Comparison of ENCODE assay signal across 26 mouse cellular contexts in the genomic region with DNA sequence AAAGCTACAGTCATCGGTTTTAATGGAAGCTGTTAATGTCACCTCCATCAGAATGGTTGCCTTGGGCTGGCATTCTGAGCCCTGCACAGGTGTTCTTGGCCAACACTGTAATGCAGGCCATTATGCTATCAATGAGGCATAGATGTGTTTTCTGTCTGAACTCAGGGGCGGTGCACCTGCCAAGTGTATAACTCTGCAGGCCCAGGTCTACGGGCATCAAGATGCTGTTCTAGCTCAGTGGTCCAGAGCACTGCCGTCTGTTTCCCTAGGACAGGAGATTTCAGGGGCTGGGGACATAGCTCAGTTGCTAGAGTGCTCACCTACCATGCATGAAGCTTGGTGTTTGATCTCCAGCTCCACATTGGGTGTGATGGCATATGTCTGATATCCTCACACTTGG.
"Had no signal": no experiment of that assay in that cellular context is flagged by ENCODE, and none has a peak within 500 bp of the region (broad histone marks: within the 10 kb centered on the region; RNA-seq: fewer than 3 reads in every experiment).

No protein-coding gene starts in this region.

- H3K27ac ChIP-seq: gastrocnemius, adult 2 months; heart, embryonic 10.5 days; hindbrain, embryonic 10.5 days; hindbrain, embryonic 12.5 days; hindbrain, embryonic 15.5 days; intestine, embryonic 15.5 days; kidney, postnatal 0 days; left cerebral cortex, adult 2 months; limb, embryonic 10.5 days; limb, embryonic 12.5 days; liver, embryonic 13.5 days; liver, embryonic 15.5 days had no signal

- DNase-seq: gastrocnemius, adult 2 months; gastrocnemius, postnatal 10 days; gastrocnemius, postnatal 25 days; heart, adult 18-20 months; heart, postnatal 10 days; heart, postnatal 4 days; kidney, adult 18-20 months; kidney, adult 8-10 months; kidney, postnatal 14 days; kidney, postnatal 4 days; liver; liver, embryonic 13.5 days had no signal

- ATAC-seq: inflammation-experienced regulatory T-cells, adult 6 months; intestine, embryonic 15.5 days; intestine, postnatal 0 days had no signal

- H3K4me3 ChIP-seq: gastrocnemius, adult 2 months; heart, embryonic 10.5 days; heart, embryonic 12.5 days; hindbrain, embryonic 10.5 days; hindbrain, embryonic 12.5 days; hindbrain, embryonic 15.5 days; intestine, embryonic 15.5 days; left cerebral cortex, adult 2 months; limb, embryonic 10.5 days; limb, embryonic 12.5 days; liver, embryonic 13.5 days; liver, embryonic 15.5 days had no signal

- H3K4me1 ChIP-seq: liver, embryonic 13.5 days; liver, embryonic 15.5 days had no signal

- H3K36me3 ChIP-seq: heart, embryonic 10.5 days; heart, embryonic 12.5 days; hindbrain, embryonic 10.5 days; hindbrain, embryonic 12.5 days; hindbrain, embryonic 15.5 days; intestine, embryonic 15.5 days; limb, embryonic 10.5 days; limb, embryonic 12.5 days; liver, embryonic 13.5 days; liver, embryonic 15.5 days had no signal

- H3K4me2 ChIP-seq: heart, embryonic 12.5 days; hindbrain, embryonic 12.5 days; hindbrain, embryonic 15.5 days; intestine, embryonic 15.5 days; limb, embryonic 12.5 days; liver, embryonic 11.5 days; liver, embryonic 13.5 days; liver, embryonic 15.5 days had no signal

- H3K27me3 ChIP-seq: heart, embryonic 12.5 days; hindbrain, embryonic 12.5 days; hindbrain, embryonic 15.5 days; intestine, embryonic 15.5 days; limb, embryonic 12.5 days; liver, embryonic 13.5 days; liver, embryonic 15.5 days had no signal

- H3K9ac ChIP-seq: heart, embryonic 12.5 days; hindbrain, embryonic 12.5 days; hindbrain, embryonic 15.5 days; intestine, embryonic 15.5 days; limb, embryonic 12.5 days; liver, embryonic 13.5 days; liver, embryonic 15.5 days had no signal

- H3K9me3 ChIP-seq: heart, embryonic 10.5 days; heart, embryonic 12.5 days; hindbrain, embryonic 10.5 days; hindbrain, embryonic 12.5 days; hindbrain, embryonic 15.5 days; intestine, embryonic 15.5 days; limb, embryonic 10.5 days; limb, embryonic 12.5 days; liver, embryonic 13.5 days; liver, embryonic 15.5 days had no signal
